Mouse (Mus musculus): ENCODE data around the gene Gm21870. TPM values are rescaled to one million over a fixed set of nuclear protein-coding genes. Genes with fewer than 3 reads are reported as not detected.

Gene Gm21870
- not detected for polyA plus RNA-seq (2015; fragmentation: Illumina TruSeq; extraction: RNeasy Lipid Tissue Mini Kit (QIAGEN cat#74804); ENCODE audit: insufficient read depth, low read depth, low replicate concordance)

GRCm38 (mm10) chrX:33986716-33987115 lies at the start of gene Gm21870:
Gene Gm21870, minus strand, starts transcription at chrX:33986816.

GRCm38 (mm10) chrX:33956440-33956839 lies 30.2 kb downstream of the Gm21870 start, which contains the start of gene Btbd35f6:
Gene Btbd35f6, minus strand, starts transcription at chrX:33956540.

Other genes starting within 250 kb of the Gm21870 start
- gene Btbd35f6, start 30.3 kb downstream of the Gm21870 start, polyA plus RNA-seq (2015; fragmentation: Illumina TruSeq; extraction: RNeasy Lipid Tissue Mini Kit (QIAGEN cat#74804); ENCODE audit: insufficient read depth, low read depth, low replicate concordance) = not detected
- gene Btbd35f9, start 174.7 kb upstream of the Gm21870 start, polyA plus RNA-seq (2015; fragmentation: Illumina TruSeq; extraction: RNeasy Lipid Tissue Mini Kit (QIAGEN cat#74804); ENCODE audit: insufficient read depth, low read depth, low replicate concordance) = not detected

Measured in pancreas, adult 10 weeks (tissue).